Mouse (Mus musculus) kidney, embryonic 15.5 days (tissue): ENCODE data around the gene Tcf12. TPM values are rescaled to one million over a fixed set of nuclear protein-coding genes. Genes with fewer than 3 reads are reported as not detected.
A peak's percentile ranks its signal among the peaks of the same experiment; 100 is the strongest.

ENCODE experiments used
- ATAC-seq: fragments of 200-750 bp; cut with Nextera tagmentation; replicated peaks from 2 replicates; pipeline ENCODE4 v1.8.0; 2017; ENCODE audit warnings: moderate TSS enrichment; ENCODE audit not compliant: low FRiP score
- H3K27ac ChIP-seq: fragments of 300-500 bp; sonication (generic); 2 replicates; pipeline ENCODE4 v1.5.1; 2015; ENCODE audit warnings: mild to moderate bottlenecking, inconsistent platforms
- H3K27me3 ChIP-seq: fragments of 300-500 bp; sonication (generic); 2 replicates; pipeline ENCODE4 v1.6.1; 2015; ENCODE audit warnings: inconsistent platforms
- H3K36me3 ChIP-seq: fragments of 300-500 bp; sonication (generic); 2 replicates; pipeline ENCODE4 v1.6.1; 2015; ENCODE audit warnings: inconsistent platforms
- H3K4me1 ChIP-seq: fragments of 300-500 bp; sonication (generic); 2 replicates; pipeline ENCODE4 v1.6.1; 2015; ENCODE audit warnings: inconsistent platforms
- H3K4me2 ChIP-seq: fragments of 300-500 bp; sonication (generic); 2 replicates; pipeline ENCODE4 v1.6.1; 2015; ENCODE audit warnings: moderate library complexity, mild to moderate bottlenecking, inconsistent platforms
- H3K4me3 ChIP-seq: fragments of 300-500 bp; sonication (generic); replicated peaks from 2 replicates; pipeline ENCODE4 v1.5.1; 2015; ENCODE audit warnings: mild to moderate bottlenecking, inconsistent platforms
- H3K9ac ChIP-seq: fragments of 300-500 bp; sonication (generic); 2 replicates; pipeline ENCODE4 v1.6.1; 2015; ENCODE audit warnings: mild to moderate bottlenecking, inconsistent platforms
- H3K9me3 ChIP-seq: fragments of 300-500 bp; sonication (generic); replicated peaks from 2 replicates; pipeline ENCODE4 v1.6.1; 2016; ENCODE audit warnings: inconsistent platforms
- WGBS: fragments of 180-500 bp; shearing (Covaris S2); methylation state at CpG from one replicate; pipeline ENCODE4 v1.1.7; 2015; ENCODE audit warnings: mixed read lengths; 5-methylcytosine and 5-hydroxymethylcytosine counted together
- polyA plus RNA-seq: library from polyadenylated mRNA; unstranded; fragments of >200 nt; fragmentation: Nextera tagmentation; extraction: Ambion mirVana; gene quantifications from 2 replicates; pipeline ENCODE4 v1.2.1, GENCODE M21; 2015

Gene Tcf12
- polyA plus RNA-seq, 1 experiment from 2014 or later = 70.0 TPM

- peak overlapping the region; percentile 69; the same call in 1 of the 2 replicates for H3K27ac ChIP-seq
- H3K36me3 ChIP-seq = no peaks in the 10 kb centered on the region
- no peak overlapping the region for H3K9ac ChIP-seq
- H3K9me3 ChIP-seq = no peaks in the 10 kb centered on the region
- 46% methylated on average over 4 of the region's 4 CpGs for WGBS
- peaks cover 26% of the 10 kb centered on the region for H3K4me1 ChIP-seq
- ATAC-seq = no peak
- no peak overlapping the region for H3K4me2 ChIP-seq
- no peaks in the 10 kb centered on the region for H3K27me3 ChIP-seq
- H3K4me3 ChIP-seq = no peak overlapping the region
These were observed 136.5 kb downstream of the Tcf12 start for GRCm38 (mm10) chr9:71975141-71975540.

- Histone ChIP-seq H3K9me3 (no peaks in the 10 kb centered on the region), H3K4me1 (peaks cover 26% of the 10 kb centered on the region), H3K27ac (peak overlapping the region; percentile 69), H3K4me3 (no peak overlapping the region), H3K36me3 (no peaks in the 10 kb centered on the region), H3K9ac (no peak overlapping the region), H3K4me2 (no peak overlapping the region), H3K27me3 (no peaks in the 10 kb centered on the region)
- WGBS = 2% methylated on average over 2 of the region's 2 CpGs
- ATAC-seq = peak; percentile 52; the same call in 1 of the 2 replicates
These were observed 137.1 kb downstream of the Tcf12 start for GRCm38 (mm10) chr9:71974541-71974959.

GRCm38 (mm10) chr9:71964039-71964438 is 147.6 kb downstream of the Tcf12 start:
- Histone ChIP-seq H3K9me3 (no peaks in the 10 kb centered on the region), H3K4me2 (no peak overlapping the region), H3K9ac (no peak overlapping the region), H3K27me3 (no peaks in the 10 kb centered on the region), H3K36me3 (no peaks in the 10 kb centered on the region), H3K4me3 (no peak overlapping the region), H3K4me1 (peaks cover 5% of the 10 kb centered on the region), H3K27ac (no peak overlapping the region)
- 81% methylated on average over 4 of the region's 4 CpGs for WGBS
- no peak for ATAC-seq

GRCm38 (mm10) chr9:71960026-71960396 is 151.7 kb downstream of the Tcf12 start:
- Histone ChIP-seq H3K9ac (no peak overlapping the region), H3K27me3 (no peaks in the 10 kb centered on the region), H3K27ac (peak overlapping the region; percentile 56; the same call in 1 of the 2 replicates), H3K36me3 (no peaks in the 10 kb centered on the region), H3K4me1 (peaks cover 5% of the 10 kb centered on the region), H3K9me3 (no peaks in the 10 kb centered on the region), H3K4me2 (no peak overlapping the region), H3K4me3 (no peak overlapping the region)
- ATAC-seq = no peak

- ATAC-seq = no peak
- Histone ChIP-seq H3K36me3 (no peaks in the 10 kb centered on the region), H3K4me2 (no peak overlapping the region), H3K27me3 (no peaks in the 10 kb centered on the region), H3K4me1 (peaks cover 5% of the 10 kb centered on the region), H3K9me3 (no peaks in the 10 kb centered on the region), H3K9ac (no peak overlapping the region), H3K4me3 (no peak overlapping the region), H3K27ac (peak overlapping the region; percentile 56; the same call in 1 of the 2 replicates)
- WGBS = 65% methylated on average over 11 of the region's 11 CpGs
These were observed 152.2 kb downstream of the Tcf12 start for GRCm38 (mm10) chr9:71959259-71960025.

- H3K27me3 ChIP-seq = no peaks in the 10 kb centered on the region
- peaks cover 11% of the 10 kb centered on the region for H3K4me1 ChIP-seq
- H3K27ac ChIP-seq = no peak overlapping the region
- ATAC-seq = 0 out of 2 replicates have a peak, but pooled peaks have one; percentile 22
- no peaks in the 10 kb centered on the region for H3K36me3 ChIP-seq
- WGBS = 62% methylated on average over 2 of the region's 2 CpGs
- no peak overlapping the region for H3K4me3 ChIP-seq
- H3K4me2 ChIP-seq = no peak overlapping the region
- no peak overlapping the region for H3K9ac ChIP-seq
- H3K9me3 ChIP-seq = no peaks in the 10 kb centered on the region
These were observed 158.5 kb downstream of the Tcf12 start for GRCm38 (mm10) chr9:71953217-71953616.

- H3K4me3 ChIP-seq = no peak overlapping the region
- peaks cover 3% of the 10 kb centered on the region; the same call in 1 of the 2 replicates for H3K36me3 ChIP-seq
- ATAC-seq = no peak
- H3K4me1 ChIP-seq = peaks cover 11% of the 10 kb centered on the region
- H3K4me2 ChIP-seq = no peak overlapping the region
- no peak overlapping the region for H3K27ac ChIP-seq
- H3K9ac ChIP-seq = no peak overlapping the region
- no peaks in the 10 kb centered on the region for H3K9me3 ChIP-seq
- WGBS = 81% methylated on average over 1 of the region's 1 CpGs
- no peaks in the 10 kb centered on the region for H3K27me3 ChIP-seq
These were observed 159.0 kb downstream of the Tcf12 start for GRCm38 (mm10) chr9:71952621-71953076.

- Histone ChIP-seq H3K36me3 (peaks cover 4% of the 10 kb centered on the region; the same call in 1 of the 2 replicates), H3K27me3 (no peaks in the 10 kb centered on the region)
- ATAC-seq = no peak
These were observed 159.7 kb downstream of the Tcf12 start for GRCm38 (mm10) chr9:71951926-71952325.

GRCm38 (mm10) chr9:71951341-71951740 is 160.3 kb downstream of the Tcf12 start:
- peaks cover 4% of the 10 kb centered on the region; the same call in 1 of the 2 replicates for H3K36me3 ChIP-seq
- no peak overlapping the region for H3K4me2 ChIP-seq
- no peaks in the 10 kb centered on the region for H3K27me3 ChIP-seq
- no peak overlapping the region for H3K9ac ChIP-seq
- H3K27ac ChIP-seq = no peak overlapping the region
- 74% methylated on average over 4 of the region's 4 CpGs for WGBS
- ATAC-seq = no peak
- no peaks in the 10 kb centered on the region for H3K9me3 ChIP-seq
- no peak overlapping the region for H3K4me3 ChIP-seq
- peaks cover 11% of the 10 kb centered on the region for H3K4me1 ChIP-seq

More at GRCm38 (mm10) chr9:71951926-71952325, 159.7 kb downstream of the Tcf12 start:
- Histone ChIP-seq H3K4me3 (no peak overlapping the region), H3K4me2 (no peak overlapping the region), H3K4me1 (peaks cover 11% of the 10 kb centered on the region), H3K9ac (no peak overlapping the region), H3K27ac (no peak overlapping the region), H3K9me3 (no peaks in the 10 kb centered on the region)
- WGBS = 72% methylated on average over 2 of the region's 2 CpGs

GRCm38 (mm10) chr9:71944801-71945200 is 166.9 kb downstream of the Tcf12 start:
- Histone ChIP-seq H3K36me3 (peaks cover 8% of the 10 kb centered on the region; the same call in 1 of the 2 replicates), H3K4me2 (no peak overlapping the region), H3K9ac (no peak overlapping the region), H3K27me3 (no peaks in the 10 kb centered on the region), H3K4me3 (no peak overlapping the region), H3K9me3 (no peaks in the 10 kb centered on the region), H3K27ac (no peak overlapping the region), H3K4me1 (peaks cover 5% of the 10 kb centered on the region; the same call in 1 of the 2 replicates)
- WGBS = 89% methylated on average over 4 of the region's 4 CpGs
- ATAC-seq = no peak

- Histone ChIP-seq H3K4me1 (no peaks in the 10 kb centered on the region), H3K9ac (no peak overlapping the region), H3K27me3 (no peaks in the 10 kb centered on the region), H3K4me3 (no peak overlapping the region), H3K9me3 (no peaks in the 10 kb centered on the region), H3K36me3 (0 out of 2 replicates have a peak, but pooled peaks cover 4% of the 10 kb centered on the region), H3K4me2 (no peak overlapping the region), H3K27ac (no peak overlapping the region)
- ATAC-seq = no peak
These were observed 169.2 kb downstream of the Tcf12 start for GRCm38 (mm10) chr9:71942424-71942823.

- Histone ChIP-seq H3K27me3 (no peaks in the 10 kb centered on the region), H3K4me2 (no peak overlapping the region), H3K4me3 (no peak overlapping the region), H3K27ac (no peak overlapping the region), H3K9me3 (no peaks in the 10 kb centered on the region), H3K36me3 (0 out of 2 replicates have a peak, but pooled peaks cover 4% of the 10 kb centered on the region), H3K9ac (no peak overlapping the region), H3K4me1 (no peaks in the 10 kb centered on the region)
- no peak for ATAC-seq
These were observed 171.7 kb downstream of the Tcf12 start for GRCm38 (mm10) chr9:71940016-71940415.
